Mouse (Mus musculus) MEL (cell line): ENCODE measurements around the gene Cort. TPM values are rescaled to one million over a fixed set of nuclear protein-coding genes. Genes with fewer than 3 reads are reported as not detected.

Source experiments
- DNase-seq: peaks from one replicate; pipeline ENCODE4 v3.0.0; 2011; ENCODE audit warnings: low read depth, low spot score
- H3K27ac ChIP-seq: 2 replicates; pipeline ENCODE4 v1.5.1; 2012; ENCODE audit warnings: low read depth, mild to moderate bottlenecking, control low read depth, low read length, moderate library complexity; ENCODE audit not compliant: control insufficient read depth
- H3K27me3 ChIP-seq, 2 experiments: fragments of 150-350 bp in 1 of 2; sonication (generic) in 1 of 2; 2 replicates each; pipeline ENCODE4 v1.6.1; 2012; ENCODE audit warnings: low read length in 2 of 2, mild to moderate bottlenecking in 2 of 2, improper control_type of control experiment in 1 of 2, moderate library complexity in 1 of 2; ENCODE audit not compliant: insufficient read depth in 2 of 2, control insufficient read depth in 1 of 2
- H3K36me3 ChIP-seq, 2 experiments: 2 replicates each; pipeline ENCODE4 v1.6.1; 2012 to 2014; ENCODE audit warnings: low read length in 2 of 2, improper control_type of control experiment in 1 of 2, inconsistent platforms in 1 of 2, mild to moderate bottlenecking in 1 of 2; ENCODE audit not compliant: insufficient read depth in 2 of 2, control insufficient read depth in 1 of 2
- H3K4me1 ChIP-seq, 2 experiments: fragments of 150-350 bp in 1 of 2; sonication (generic) in 1 of 2; 2 replicates each; pipeline ENCODE4 v1.6.1; 2012; ENCODE audit warnings: low read length in 2 of 2, improper control_type of control experiment in 1 of 2, mild to moderate bottlenecking in 1 of 2; ENCODE audit not compliant: insufficient read depth in 2 of 2, control insufficient read depth in 1 of 2
- H3K4me3 ChIP-seq, 2 experiments: fragments of 150-350 bp in 1 of 2; sonication (generic) in 1 of 2; 2 replicates each; pipeline ENCODE4 v1.5.1; 2012; ENCODE audit warnings: low read depth in 2 of 2, low read length in 2 of 2, mild to moderate bottlenecking in 2 of 2, moderate library complexity in 2 of 2, control low read depth in 1 of 2, improper control_type of control experiment in 1 of 2; ENCODE audit not compliant: control insufficient read depth in 1 of 2, insufficient read depth in 1 of 2
- H3K79me2 ChIP-seq: 2 replicates; pipeline ENCODE4 v1.6.1; 2012; ENCODE audit warnings: mild to moderate bottlenecking, low read length, moderate library complexity; ENCODE audit not compliant: control insufficient read depth, poor library complexity, insufficient read depth
- H3K9ac ChIP-seq: 2 replicates; pipeline ENCODE4 v1.6.1; 2012; ENCODE audit warnings: low read depth, mild to moderate bottlenecking, control low read depth, low read length, moderate library complexity; ENCODE audit not compliant: control insufficient read depth, poor library complexity, severe bottlenecking
- H3K9me3 ChIP-seq: fragments of 150-350 bp; sonication (generic); replicated peaks from 2 replicates; pipeline ENCODE4 v1.6.1; 2012; ENCODE audit warnings: mild to moderate bottlenecking, low read length, improper control_type of control experiment, moderate library complexity; ENCODE audit not compliant: insufficient read depth
- BHLHE40 ChIP-seq: IDR thresholded peaks from 2 replicates; pipeline ENCODE4 v1.6.1; 2012; ENCODE audit warnings: low read depth, mild to moderate bottlenecking, inconsistent platforms, low read length, improper control_type of control experiment, borderline replicate concordance
- CHD2 ChIP-seq: IDR thresholded peaks from 2 replicates; pipeline ENCODE4 v1.6.1; 2011; ENCODE audit warnings: low read length, improper control_type of control experiment
- CTCF ChIP-seq, 3 experiments: IDR thresholded peaks in 2 of 3; conservative IDR thresholded peaks in 1 of 3; 2 replicates each; pipeline ENCODE4 v1.5.1; 2011 to 2012; ENCODE audit warnings: low read length in 3 of 3, low read depth in 2 of 3, mild to moderate bottlenecking in 2 of 3, improper control_type of control experiment in 1 of 3, inconsistent platforms in 1 of 3, mixed read lengths in 1 of 3, moderate library complexity in 1 of 3; ENCODE audit not compliant: control insufficient read depth in 1 of 3, insufficient read depth in 1 of 3, poor library complexity in 1 of 3, severe bottlenecking in 1 of 3
- E2F4 ChIP-seq: IDR thresholded peaks from 2 replicates; pipeline ENCODE4 v1.6.1; 2011; ENCODE audit warnings: low read depth, low read length, improper control_type of control experiment, borderline replicate concordance
- ELF1 ChIP-seq: IDR thresholded peaks from 2 replicates; pipeline ENCODE4 v1.6.1; 2014; ENCODE audit warnings: low read depth, mild to moderate bottlenecking, inconsistent platforms, low read length, improper control_type of control experiment, moderate library complexity
- ETS1 ChIP-seq: IDR thresholded peaks from 2 replicates; pipeline ENCODE4 v1.6.1; 2012; ENCODE audit warnings: low read depth, mild to moderate bottlenecking, inconsistent platforms, low read length, improper control_type of control experiment, moderate library complexity
- GABPA ChIP-seq: IDR thresholded peaks from 2 replicates; pipeline ENCODE4 v1.6.1; 2012; ENCODE audit warnings: low read depth, mild to moderate bottlenecking, inconsistent platforms, low read length, improper control_type of control experiment, moderate library complexity
- HCFC1 ChIP-seq: IDR thresholded peaks from 2 replicates; pipeline ENCODE4 v1.6.1; 2012; ENCODE audit warnings: low read depth, mild to moderate bottlenecking, inconsistent platforms, low read length, improper control_type of control experiment, moderate library complexity
- MAX ChIP-seq: IDR thresholded peaks from 2 replicates; pipeline ENCODE4 v1.6.1; 2011; ENCODE audit warnings: low read length, improper control_type of control experiment
- MAZ ChIP-seq: IDR thresholded peaks from 2 replicates; pipeline ENCODE4 v1.6.1; 2012; ENCODE audit warnings: low read depth, mild to moderate bottlenecking, inconsistent platforms, low read length, improper control_type of control experiment
- MEF2A ChIP-seq: IDR thresholded peaks from 2 replicates; pipeline ENCODE4 v1.6.1; 2014; ENCODE audit warnings: low read depth, mild to moderate bottlenecking, inconsistent platforms, low read length, improper control_type of control experiment; ENCODE audit not compliant: poor library complexity, insufficient replicate concordance, severe bottlenecking; ENCODE audit errors: extremely low read depth
- MXI1 ChIP-seq: IDR thresholded peaks from 2 replicates; pipeline ENCODE4 v1.6.1; 2011; ENCODE audit warnings: mild to moderate bottlenecking, low read depth, low read length, improper control_type of control experiment
- MYC ChIP-seq: IDR thresholded peaks from 2 replicates; pipeline ENCODE4 v1.6.1; 2011; ENCODE audit warnings: low read depth, mild to moderate bottlenecking, low read length, improper control_type of control experiment, moderate library complexity
- NELFE ChIP-seq: IDR thresholded peaks from 2 replicates; pipeline ENCODE4 v1.6.1; 2011; ENCODE audit warnings: low read depth, low read length, improper control_type of control experiment
- NRF1 ChIP-seq: IDR thresholded peaks from 2 replicates; pipeline ENCODE4 v1.6.1; 2014; ENCODE audit warnings: low read depth, mild to moderate bottlenecking, inconsistent platforms, low read length, improper control_type of control experiment, moderate library complexity; ENCODE audit not compliant: poor library complexity, insufficient read depth, severe bottlenecking
- POLR2AphosphoS2 ChIP-seq: IDR thresholded peaks from 2 replicates; pipeline ENCODE4 v1.6.1; 2011; ENCODE audit warnings: low read length, improper control_type of control experiment
- POLR2AphosphoS5 ChIP-seq: IDR thresholded peaks from 2 replicates; pipeline ENCODE4 v1.6.1; 2012; ENCODE audit warnings: low read depth, borderline replicate concordance, mild to moderate bottlenecking, inconsistent platforms, low read length, moderate library complexity, mixed read lengths
- RCOR1 ChIP-seq: IDR thresholded peaks from 2 replicates; pipeline ENCODE4 v1.6.1; 2012; ENCODE audit warnings: low read depth, mild to moderate bottlenecking, inconsistent platforms, low read length, improper control_type of control experiment
- TAL1 ChIP-seq: IDR thresholded peaks from 2 replicates; pipeline ENCODE4 v1.6.1; 2012; ENCODE audit warnings: mild to moderate bottlenecking, inconsistent platforms, low read length, moderate library complexity, mixed read lengths
- TBP ChIP-seq: IDR thresholded peaks from 2 replicates; pipeline ENCODE4 v1.8.0; 2011; ENCODE audit warnings: low read depth, low read length, improper control_type of control experiment
- UBTF ChIP-seq: IDR thresholded peaks from 2 replicates; pipeline ENCODE4 v1.6.1; 2012; ENCODE audit warnings: low read depth, mild to moderate bottlenecking, inconsistent platforms, low read length, improper control_type of control experiment, moderate library complexity, borderline replicate concordance; ENCODE audit not compliant: insufficient read depth
- USF1 ChIP-seq: IDR thresholded peaks from 2 replicates; pipeline ENCODE4 v1.6.1; 2014; ENCODE audit warnings: low read depth, mild to moderate bottlenecking, inconsistent platforms, low read length, improper control_type of control experiment, moderate library complexity
- ZC3H11A ChIP-seq: IDR thresholded peaks from 2 replicates; pipeline ENCODE4 v1.6.1; 2012; ENCODE audit warnings: low read depth, mild to moderate bottlenecking, inconsistent platforms, low read length, improper control_type of control experiment
- ZKSCAN1 ChIP-seq: IDR thresholded peaks from 2 replicates; pipeline ENCODE4 v1.6.1; 2012; ENCODE audit warnings: low read depth, mild to moderate bottlenecking, inconsistent platforms, low read length, improper control_type of control experiment, moderate library complexity
- ZNF384 ChIP-seq: IDR thresholded peaks from 2 replicates; pipeline ENCODE4 v1.6.1; 2012; ENCODE audit warnings: low read depth, mild to moderate bottlenecking, inconsistent platforms, low read length, improper control_type of control experiment
- polyA plus RNA-seq, 2 experiments: library from polyadenylated mRNA; stranded (reverse) in 1 of 2; unstranded in 1 of 2; fragments of >175 nt in 1 of 2; fragments of >200 nt in 1 of 2; gene quantifications; 2 replicates each; pipeline versions ENCODE4 v1.2.1 to v1.2.4; 2012; ENCODE audit warnings: low replicate concordance in 2 of 2, low read depth in 1 of 2; ENCODE audit not compliant: insufficient read length in 2 of 2, insufficient read depth in 1 of 2, missing spikeins in 1 of 2
- total RNA-seq: library from RNA; depleted of rRNA; stranded (reverse); fragments of 300-350 nt; gene quantifications from 2 replicates; pipeline ENCODE4 v1.2.3, GENCODE M21; 2012

The Cort gene
- total and polyA plus RNA-seq, 3 experiments, result 0.39 to 2.0 TPM; not detected in 1

DNA sequence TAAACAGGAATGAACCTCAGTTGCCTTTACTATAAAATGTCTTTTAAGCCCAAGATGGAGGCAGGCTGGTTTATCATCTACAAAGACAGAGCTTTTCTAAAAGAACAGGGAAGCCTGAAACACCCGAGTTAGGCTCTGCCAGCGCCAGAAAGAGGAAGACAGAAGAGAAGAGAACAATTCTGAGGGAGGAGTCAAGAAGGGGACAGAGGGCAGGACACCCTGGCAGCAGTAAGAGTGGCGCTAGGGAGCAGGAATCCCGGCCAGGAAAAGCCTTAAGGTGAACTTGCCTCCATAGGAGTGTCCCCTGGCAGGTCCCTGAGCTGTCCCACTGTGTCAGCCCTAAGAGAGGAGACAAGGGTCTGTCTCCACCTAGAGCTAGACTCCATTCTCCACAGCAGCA lies 17.0 kb upstream of the Cort start:
- no peak for TF ChIP-seq CHD2
- TF ChIP-seq NRF1, result no peak
- no peak for TF ChIP-seq RCOR1
- TF ChIP-seq TAL1, result no peak
- TF ChIP-seq ZC3H11A, result 0 out of 2 replicates have a peak, but pooled peaks have one; percentile 3
- TF ChIP-seq MAX, result no peak
- TF ChIP-seq UBTF, result no peak
- TF ChIP-seq E2F4, result no peak
- no peak for TF ChIP-seq BHLHE40
- TF ChIP-seq NELFE, result no peak
- no peak for TF ChIP-seq POLR2AphosphoS2
- TF ChIP-seq MAZ, result no peak
- TF ChIP-seq ELF1, result peak; percentile 38; the same call in 1 of the 2 replicates
- TF ChIP-seq TBP, result 0 out of 2 replicates have a peak, but pooled peaks have one; percentile 42
- Histone ChIP-seq H3K36me3 (no peaks in the 10 kb centered on the region; a peak in 1 of 4 replicates), H3K9me3 (no peaks in the 10 kb centered on the region), H3K27me3 (no peaks in the 10 kb centered on the region), H3K4me3 (peak overlapping the region; percentile 21 to 31; a peak in 2 of 4 replicates), H3K9ac (peak overlapping the region; percentile 46; the same call in 1 of the 2 replicates), H3K79me2 (no peaks in the 10 kb centered on the region), H3K4me1 (no peaks in the 10 kb centered on the region; a peak in 1 of 4 replicates), H3K27ac (no peak overlapping the region)
- peak; percentile 80 for DNase-seq

DNA sequence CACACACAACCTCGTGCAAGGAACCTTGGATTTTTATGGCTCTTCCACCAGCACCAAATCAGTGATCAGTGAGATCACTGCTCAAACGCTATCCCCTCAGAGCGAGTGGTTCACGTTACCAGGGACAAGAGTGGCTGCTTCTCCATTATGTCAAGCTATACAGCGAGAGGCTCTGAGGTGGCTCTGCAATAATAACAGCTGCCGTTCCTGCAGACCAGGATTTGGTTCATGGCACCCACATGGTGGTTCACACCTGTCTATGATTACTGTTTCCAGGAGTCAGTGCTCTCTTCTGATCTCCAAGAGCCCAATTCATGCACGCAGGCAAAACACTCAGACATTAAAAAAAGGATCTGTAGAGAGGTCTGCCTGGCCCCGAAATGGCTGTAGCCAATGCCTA lies 12.0 kb upstream of the Cort start:
- H3K9me3 ChIP-seq, result no peaks in the 10 kb centered on the region
- DNase-seq, result no peak
- peaks cover 2 to 7% of the 10 kb centered on the region in 2 experiments; a peak in 3 of 4 replicates for H3K4me1 ChIP-seq
- no peak overlapping the region for H3K27ac ChIP-seq
- no peak for TF ChIP-seq MYC
- no peak for TF ChIP-seq CHD2
- no peak for TF ChIP-seq POLR2AphosphoS5
- TF ChIP-seq ETS1, result no peak
- TF ChIP-seq MXI1, result no peak
- TF ChIP-seq POLR2AphosphoS2, result no peak
- TF ChIP-seq GABPA, result no peak
- no peak for TF ChIP-seq ZKSCAN1
- TF ChIP-seq NELFE, result no peak
- TF ChIP-seq TAL1, result no peak
- TF ChIP-seq ZNF384, result no peak
- TF ChIP-seq USF1, result no peak
- TF ChIP-seq MAZ, result no peak
- TF ChIP-seq MEF2A, result no peak
- TF ChIP-seq CTCF (IDR thresholded peaks at IDR 0.05 in 2 of 3, conservative IDR thresholded peaks at IDR 0.05 in 1 of 3; ENCODE audit: control insufficient read depth in 1 of 3, insufficient read depth in 1 of 3, low read depth in 2 of 3, low read length in 3 of 3, poor library complexity in 1 of 3, severe bottlenecking in 1 of 3), result no peak
- TF ChIP-seq MAX, result no peak
- no peak for TF ChIP-seq HCFC1
- TF ChIP-seq NRF1, result no peak
- peaks cover 7% of the 10 kb centered on the region for H3K79me2 ChIP-seq
- no peak overlapping the region for H3K9ac ChIP-seq
- no peak overlapping the region for H3K4me3 ChIP-seq
- H3K27me3 ChIP-seq, result no peaks in the 10 kb centered on the region
- H3K36me3 ChIP-seq, result peaks cover 0 to 2% of the 10 kb centered on the region in 2 experiments; a peak in 3 of 4 replicates
